Mouse (Mus musculus) c-Kit-positive CD71-negative TER-119-negative erythroid progenitor cells, embryonic 14.5 days (primary cell): ENCODE measurements around the gene Lpp.
"Not testable (repeated sequence)": the region's sequence is repeated elsewhere in the genome, so short reads cannot be mapped to it uniquely, and the experiment has no call there.

Experiments
- DNase-seq: peaks from one replicate; pipeline ENCODE4 v3.0.0-alpha.2; 2013; ENCODE audit warnings: low read depth

The Lpp gene

GRCm38 (mm10) chr16:24982828-24983227, 589.5 kb downstream of the Lpp start:
- DNase-seq = no peak

GRCm38 (mm10) chr16:24990331-24990730, 597.0 kb downstream of the Lpp start:
- no peak for DNase-seq

GRCm38 (mm10) chr16:24991059-24991541, 597.8 kb downstream of the Lpp start:
- DNase-seq = no peak

DNA sequence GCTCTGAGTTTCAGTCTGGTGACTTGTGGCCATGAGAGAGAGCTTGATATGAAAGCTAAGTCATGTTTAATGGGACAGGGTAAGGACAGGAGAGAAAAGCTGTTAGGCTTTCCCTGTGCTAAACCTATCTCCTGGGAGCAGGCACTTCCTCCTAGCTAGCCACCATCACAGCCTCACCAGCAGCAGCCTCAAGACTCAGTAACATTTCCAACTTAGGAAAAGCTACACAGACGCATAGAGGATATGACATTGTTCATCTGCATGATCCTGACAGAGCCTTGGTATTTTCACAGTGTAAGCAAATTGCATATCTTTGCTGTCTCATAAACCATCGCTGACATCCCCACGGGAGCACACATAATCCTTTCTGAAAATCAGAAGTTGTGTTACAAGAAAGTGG, 598.7 kb downstream of the Lpp start:
- DNase-seq = no peak

DNA sequence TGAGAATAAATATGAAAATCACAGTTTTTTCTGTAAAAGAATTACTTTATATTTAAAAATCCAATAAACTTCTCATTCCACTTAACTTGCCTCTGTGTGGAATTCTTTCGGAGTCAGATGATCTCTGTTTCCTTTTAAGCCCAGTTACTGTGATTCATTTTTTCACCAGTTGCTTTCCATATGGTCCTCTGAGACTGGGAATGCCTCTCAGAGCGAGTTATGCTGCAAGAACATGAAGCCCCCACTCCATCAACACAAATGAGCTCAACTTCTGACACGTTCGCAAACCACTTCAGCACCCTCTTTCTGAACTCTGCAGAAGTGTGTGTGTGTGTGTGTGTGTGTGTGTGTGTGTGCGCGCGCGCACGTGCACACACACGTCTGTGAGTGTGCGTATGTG, 599.2 kb downstream of the Lpp start:
- DNase-seq = no peak

DNA sequence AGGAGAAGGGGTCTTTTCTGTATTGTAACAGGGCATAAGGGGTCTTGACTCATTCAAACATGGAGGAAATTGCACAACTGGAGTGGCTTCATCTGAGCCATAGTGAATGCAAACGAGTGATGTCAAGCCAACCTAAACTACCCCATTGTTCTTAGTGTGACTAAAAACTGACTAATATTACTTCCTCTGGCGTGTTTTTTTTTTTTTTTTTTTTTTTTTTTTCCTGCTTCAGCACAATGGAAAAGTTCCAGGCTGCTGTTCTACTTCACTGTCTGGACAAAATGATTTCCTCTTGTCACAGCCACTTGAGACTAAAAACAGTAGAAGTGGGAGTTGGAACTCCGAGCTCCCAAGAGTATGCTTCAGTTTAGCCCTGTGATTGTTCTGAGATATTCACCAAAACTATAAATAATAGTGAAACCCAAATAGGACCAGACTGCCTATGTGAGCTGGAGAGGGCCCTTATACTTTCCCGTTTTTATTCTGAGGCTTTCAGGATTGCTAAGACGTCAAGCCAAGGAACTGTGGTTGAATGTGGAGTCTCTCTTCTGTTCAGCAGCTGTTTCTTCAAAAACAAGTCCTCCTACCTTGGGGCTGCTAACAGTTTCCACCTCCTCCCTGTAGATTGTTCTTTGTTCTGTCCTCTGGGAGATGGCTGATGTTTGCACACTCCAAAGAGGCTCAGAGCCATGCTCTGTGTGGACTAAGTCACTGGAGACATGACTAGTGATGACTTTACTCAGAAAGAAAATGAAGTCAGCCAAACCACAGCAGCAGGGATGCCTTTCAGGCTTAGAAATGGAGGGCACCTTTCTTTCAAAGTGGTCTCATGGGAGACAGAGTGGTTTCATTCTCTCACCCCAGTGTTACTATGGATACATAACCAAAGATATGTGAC, 617.9 kb downstream of the Lpp start:
- DNase-seq = no peak

- no peak for DNase-seq
Measured at GRCm38 (mm10) chr16:25012938-25013337, 619.6 kb downstream of the Lpp start.

DNA sequence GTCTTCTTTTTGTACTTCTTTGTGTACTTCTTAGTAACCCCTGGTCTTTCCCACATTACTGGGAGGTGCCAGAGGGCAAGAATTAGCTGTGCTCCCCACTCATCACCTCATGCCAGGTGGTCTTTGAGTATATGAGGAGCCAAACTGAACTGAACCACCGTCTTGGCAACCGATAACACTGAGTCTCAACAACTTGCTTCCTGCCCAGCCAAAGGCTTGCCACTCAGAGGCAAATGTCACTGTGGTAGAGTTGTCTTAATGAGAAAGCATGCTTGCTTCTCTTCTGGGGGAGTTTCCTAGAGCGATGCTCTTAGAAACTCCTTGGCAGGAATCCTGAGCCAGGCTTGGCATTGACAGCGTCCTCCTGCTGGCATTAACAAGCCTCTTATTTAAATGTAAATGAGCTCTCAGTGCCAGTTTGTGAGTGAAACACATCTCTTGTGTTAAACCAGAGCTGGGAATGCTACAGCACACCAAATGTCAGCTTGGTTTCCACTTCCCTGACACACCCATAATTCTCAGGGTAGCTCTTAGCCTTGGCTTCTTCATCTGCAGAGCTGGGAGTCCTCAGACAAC, 623.0 kb downstream of the Lpp start:
- no peak for DNase-seq

GRCm38 (mm10) chr16:25017046-25017445, 623.7 kb downstream of the Lpp start:
- DNase-seq = no peak

GRCm38 (mm10) chr16:25021743-25022359, 628.5 kb downstream of the Lpp start:
- DNase-seq = not testable (repeated sequence)

DNA sequence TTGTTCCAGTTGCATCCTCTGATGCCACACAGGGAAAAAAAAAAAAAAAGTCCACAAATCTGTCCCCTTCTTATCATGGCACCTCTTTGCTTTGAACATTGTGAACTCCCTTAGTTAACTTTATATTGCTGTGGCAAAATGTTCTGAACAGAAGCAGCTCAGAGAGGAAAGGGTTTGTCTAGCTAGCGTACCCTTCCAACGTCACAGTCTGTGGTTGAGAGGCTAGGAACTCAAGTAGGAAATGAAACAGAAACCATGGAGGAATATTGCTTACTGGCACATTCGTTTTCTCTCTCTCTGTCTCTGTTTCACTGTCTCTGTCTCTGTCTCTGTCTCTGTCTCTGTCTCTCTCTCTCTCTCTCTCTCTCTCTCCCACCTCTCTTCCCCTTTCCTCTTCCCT, 631.3 kb downstream of the Lpp start:
- no peak for DNase-seq

DNA sequence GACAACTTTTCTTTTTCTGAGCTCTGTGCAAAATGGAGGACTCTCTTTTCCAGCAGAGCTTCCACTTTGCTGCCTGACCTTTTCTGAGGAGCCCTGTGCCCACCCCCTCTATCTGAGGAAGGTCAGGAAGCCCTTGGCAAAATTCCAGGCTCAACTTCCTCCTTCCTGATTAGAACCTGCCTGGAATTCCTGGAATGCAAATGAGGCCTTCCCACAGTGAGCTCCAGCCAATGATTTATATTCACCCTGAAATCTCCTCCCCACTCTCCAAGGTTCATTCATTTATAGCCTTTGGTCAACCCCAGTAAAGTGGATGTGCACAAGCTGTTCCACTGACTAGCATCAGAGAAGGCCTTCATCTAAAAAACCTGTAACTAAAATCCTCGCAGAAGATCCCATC, 632.9 kb downstream of the Lpp start:
- DNase-seq = no peak

- DNase-seq = no peak
Measured at GRCm38 (mm10) chr16:25029548-25029947, 636.2 kb downstream of the Lpp start.

GRCm38 (mm10) chr16:25037361-25037760, 644.1 kb downstream of the Lpp start:
- DNase-seq = no peak

DNA sequence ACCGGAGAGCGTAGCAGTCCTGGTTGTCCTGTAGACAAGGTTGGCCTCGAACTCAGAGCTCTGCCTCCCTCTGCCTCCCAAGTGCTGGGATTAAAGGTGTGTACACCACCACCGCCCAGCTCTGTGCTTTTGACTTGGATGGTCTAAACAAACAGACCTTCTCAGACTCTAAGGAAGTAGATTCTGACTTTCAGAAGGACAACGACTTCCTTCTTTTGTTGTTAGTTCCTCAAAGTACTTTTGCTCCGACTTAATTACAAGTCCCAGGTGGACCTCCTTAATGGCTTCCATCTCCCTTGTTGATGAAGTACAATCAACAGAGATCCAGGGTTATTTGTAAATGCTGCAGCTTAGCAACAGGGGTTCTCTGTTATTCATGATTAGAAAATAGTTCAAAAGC, 645.2 kb downstream of the Lpp start:
- DNase-seq = no peak

DNA sequence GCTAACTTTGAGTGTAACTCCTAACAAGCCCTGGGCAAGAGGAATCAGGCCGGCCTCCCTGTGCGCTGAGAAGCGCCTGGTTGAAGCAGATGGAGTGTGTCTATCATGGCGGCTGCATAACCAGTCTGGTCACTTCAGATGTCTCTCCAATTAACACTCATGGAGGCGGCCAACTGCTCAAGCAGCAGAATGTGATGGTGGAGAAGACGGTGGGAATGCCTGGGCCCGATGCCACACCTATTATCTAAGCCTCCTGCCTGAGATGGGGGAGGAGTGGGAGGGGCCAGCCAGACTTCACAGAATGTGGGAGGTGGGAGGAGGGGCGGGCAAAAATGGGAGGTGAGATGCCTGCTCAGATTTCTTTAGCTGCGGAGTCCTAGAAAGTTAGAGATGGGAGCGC, 646.6 kb downstream of the Lpp start:
- no peak for DNase-seq

DNA sequence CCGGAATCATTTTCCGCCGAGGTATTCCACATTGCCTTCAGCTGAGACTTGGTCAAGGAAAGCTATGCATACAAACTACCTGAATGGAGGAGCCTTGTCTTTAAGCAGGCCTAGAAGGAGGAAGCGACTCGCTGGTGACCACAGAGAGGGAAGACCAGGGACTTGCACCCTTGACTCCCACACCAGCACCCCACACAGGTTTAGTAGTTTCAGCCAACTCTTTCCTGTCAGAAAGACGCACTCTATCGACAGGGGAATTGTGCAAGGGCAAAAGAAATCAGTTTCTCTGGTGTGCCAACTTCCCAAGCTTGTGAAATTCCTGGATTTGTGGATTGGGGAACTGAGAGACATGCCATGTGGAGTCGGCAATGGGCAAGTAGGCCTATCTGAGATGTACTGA, 647.9 kb downstream of the Lpp start:
- no peak for DNase-seq

GRCm38 (mm10) chr16:25041855-25042529, 648.7 kb downstream of the Lpp start:
- DNase-seq = no peak
